Mouse (Mus musculus) olfactory bulb, adult 2 months (tissue): ENCODE results near the gene Lifr.

Experiments
- CTCF ChIP-seq: fragments of 200-500 bp; IDR thresholded peaks from 2 replicates; pipeline ENCODE4 v1.5.1; 2012; ENCODE audit warnings: low read depth, mild to moderate bottlenecking, low read length, moderate library complexity; ENCODE audit not compliant: insufficient read depth
- POLR2A ChIP-seq: fragments of 200-500 bp; IDR thresholded peaks from 2 replicates; pipeline ENCODE4 v1.6.1; 2012; ENCODE audit warnings: mild to moderate bottlenecking, low read depth, low read length, moderate library complexity; ENCODE audit not compliant: insufficient read depth

DNA sequence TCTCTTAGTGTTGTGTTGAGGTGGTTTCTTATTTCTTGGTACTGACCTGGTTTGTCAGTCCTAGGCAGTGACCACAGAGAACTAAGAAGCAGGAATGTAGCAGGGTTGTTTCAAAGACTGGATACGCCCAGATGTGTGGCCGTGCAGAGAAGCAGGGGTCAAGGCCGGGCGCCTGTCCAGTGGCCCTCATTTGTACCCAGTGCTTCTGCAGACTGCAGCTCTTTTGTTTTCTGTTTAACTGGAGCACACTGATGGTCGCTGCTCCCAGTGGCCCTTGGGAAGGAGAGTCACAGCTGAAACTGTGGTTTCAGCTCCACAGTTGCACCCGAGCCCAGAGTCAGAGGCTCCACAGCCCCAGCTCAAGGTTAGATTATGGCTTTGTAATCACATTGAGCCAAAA lies 90.2 kb downstream of the Lifr start:
- TF ChIP-seq POLR2A (no peak), CTCF (no peak)
